Mouse (Mus musculus) heart, adult 2 months (tissue): Measurements from ENCODE around the gene Rprd1b. TPM values are rescaled to one million over a fixed set of nuclear protein-coding genes. Genes with fewer than 3 reads are reported as not detected.

Experiments
- DNase-seq, 2 experiments: peaks; one replicate each; pipeline ENCODE4 v3.0.0; 2021
- H3K27ac ChIP-seq: fragments of 200-600 bp; 2 replicates; pipeline ENCODE4 v1.8.1; 2022
- H3K27me3 ChIP-seq: fragments of 200-500 bp; 2 replicates; pipeline ENCODE4 v1.6.1; 2012; ENCODE audit warnings: mild to moderate bottlenecking, low read length, inconsistent platforms, mixed read lengths; ENCODE audit not compliant: control insufficient read depth, insufficient read depth
- H3K36me3 ChIP-seq: fragments of 200-500 bp; 2 replicates; pipeline ENCODE4 v1.6.1; 2012; ENCODE audit warnings: low read length, inconsistent platforms; ENCODE audit not compliant: control insufficient read depth, insufficient read depth
- H3K4me1 ChIP-seq: fragments of 200-500 bp; 2 replicates; pipeline ENCODE4 v1.6.1; 2011; ENCODE audit warnings: low read length; ENCODE audit not compliant: control insufficient read depth, insufficient read depth
- H3K4me3 ChIP-seq: fragments of 200-600 bp; 2 replicates; pipeline ENCODE4 v1.8.1; 2022
- H3K79me2 ChIP-seq: fragments of 200-500 bp; replicated peaks from 2 replicates; pipeline ENCODE4 v1.6.1; 2012; ENCODE audit warnings: mild to moderate bottlenecking, inconsistent platforms, low read length, moderate library complexity, mixed read lengths; ENCODE audit not compliant: control insufficient read depth, insufficient read depth
- H3K9ac ChIP-seq: fragments of 200-500 bp; 2 replicates; pipeline ENCODE4 v1.6.1; 2012; ENCODE audit warnings: low read depth, mild to moderate bottlenecking, control low read depth, inconsistent platforms, low read length, mixed read lengths
- CTCF ChIP-seq: fragments of 200-600 bp; IDR thresholded peaks from 2 replicates; pipeline ENCODE4 v1.8.1; 2022; ENCODE audit warnings: antibody characterized with exemption, mild to moderate bottlenecking, moderate library complexity
- EP300 ChIP-seq: fragments of 200-500 bp; IDR thresholded peaks from 2 replicates; pipeline ENCODE4 v1.6.1; 2011; ENCODE audit warnings: low read depth, low read length, control low read depth; ENCODE audit not compliant: insufficient read depth
- POLR2A ChIP-seq: fragments of 200-500 bp; IDR thresholded peaks from 2 replicates; pipeline ENCODE4 v1.6.1; 2011; ENCODE audit warnings: mild to moderate bottlenecking, low read depth, low read length, control low read depth; ENCODE audit not compliant: insufficient read depth
- WGBS: fragments of 180-500 bp; shearing (Covaris S2); methylation state at CpG from one replicate; pipeline ENCODE4 v1.1.7; 2018; 5-methylcytosine and 5-hydroxymethylcytosine counted together
- intact Hi-C: fragments of 180-260 bp; cut with DNase I; formaldehyde crosslinking; loops from one replicate; pipeline ENCODE4 v1.15.1; 2025
- polyA plus RNA-seq: library from polyadenylated mRNA; depleted of rRNA; stranded (reverse); fragments of >200 nt; gene quantifications from 2 replicates; pipeline ENCODE4 v1.2.3, GENCODE M21; 2012
- total RNA-seq, 2 experiments: library from RNA; stranded (reverse); gene quantifications; 2 replicates each; pipeline ENCODE4 v1.2.3; 2021

Gene Rprd1b
- total and polyA plus RNA-seq, 3 experiments: 15.9 to 33.5 (median 32.9) TPM

GRCm38 (mm10) chr2:158066456-158066855 lies 38.2 kb downstream of the Rprd1b start:
- no peak for TF ChIP-seq CTCF
- no peak for TF ChIP-seq POLR2A
- no peak for TF ChIP-seq EP300
- no peaks in the 10 kb centered on the region for H3K79me2 ChIP-seq
- no peak overlapping the region for H3K4me3 ChIP-seq
- intact Hi-C loops: loop anchor here (5.0 kb wide), 1 partner anchor 41 kb away; no protein-coding TSS in a partner anchor
- no peak overlapping the region for H3K9ac ChIP-seq
- peaks cover 7% of the 10 kb centered on the region for H3K4me1 ChIP-seq
- H3K27me3 ChIP-seq: no peaks in the 10 kb centered on the region
- peak overlapping the region; percentile 15; the same call in 1 of the 2 replicates for H3K27ac ChIP-seq
- peaks cover 24% of the 10 kb centered on the region for H3K36me3 ChIP-seq
- no peak for DNase-seq

GRCm38 (mm10) chr2:158067260-158067824 lies 39.0 kb downstream of the Rprd1b start:
- peaks cover 7% of the 10 kb centered on the region for H3K4me1 ChIP-seq
- no peak for DNase-seq
- WGBS: 91% methylated on average over 5 of the region's 5 CpGs
- no peak for TF ChIP-seq POLR2A
- no peak overlapping the region for H3K9ac ChIP-seq
- H3K79me2 ChIP-seq: no peaks in the 10 kb centered on the region
- intact Hi-C loops: loop anchor here (5.0 kb wide), 1 partner anchor 40 kb away; no protein-coding TSS in a partner anchor
- no peak overlapping the region; the same call in 1 of the 2 replicates for H3K27ac ChIP-seq
- H3K36me3 ChIP-seq: peaks cover 20% of the 10 kb centered on the region
- H3K4me3 ChIP-seq: no peak overlapping the region
- no peaks in the 10 kb centered on the region for H3K27me3 ChIP-seq

- Histone ChIP-seq H3K27ac (no peak overlapping the region), H3K36me3 (peaks cover 20% of the 10 kb centered on the region), H3K79me2 (no peaks in the 10 kb centered on the region), H3K27me3 (no peaks in the 10 kb centered on the region), H3K4me1 (peaks cover 7% of the 10 kb centered on the region), H3K9ac (no peak overlapping the region), H3K4me3 (no peak overlapping the region)
- intact Hi-C loops: loop anchor here (5.0 kb wide), 1 partner anchor 39 kb away; no protein-coding TSS in a partner anchor
- DNase-seq: no peak
- TF ChIP-seq EP300: no peak
- no peak for TF ChIP-seq POLR2A
- no peak for TF ChIP-seq CTCF
Measured at GRCm38 (mm10) chr2:158068444-158068971, 40.2 kb downstream of the Rprd1b start.

GRCm38 (mm10) chr2:158070885-158071632 lies 42.8 kb downstream of the Rprd1b start:
- WGBS: 65% methylated on average over 3 of the region's 3 CpGs
- H3K4me3 ChIP-seq: no peak overlapping the region
- H3K27ac ChIP-seq: peak overlapping the region; percentile 42
- intact Hi-C loops: no loop called here
- peak in 1 of 2 experiments; percentile 16 for DNase-seq
- no peaks in the 10 kb centered on the region for H3K27me3 ChIP-seq
- H3K4me1 ChIP-seq: no peaks in the 10 kb centered on the region
- peaks cover 15% of the 10 kb centered on the region for H3K36me3 ChIP-seq
- peak; percentile 26; the same call in 1 of the 2 replicates for TF ChIP-seq CTCF
- no peak for TF ChIP-seq POLR2A
- no peak for TF ChIP-seq EP300
- H3K9ac ChIP-seq: no peak overlapping the region
- no peaks in the 10 kb centered on the region for H3K79me2 ChIP-seq

GRCm38 (mm10) chr2:158071633-158071995 lies 43.3 kb downstream of the Rprd1b start:
- no peaks in the 10 kb centered on the region for H3K27me3 ChIP-seq
- TF ChIP-seq CTCF (no peak), POLR2A (no peak), EP300 (no peak)
- DNase-seq: peak in 1 of 2 experiments; percentile 12
- intact Hi-C loops: no loop called here
- 81% methylated on average over 5 of the region's 5 CpGs for WGBS
- H3K4me1 ChIP-seq: no peaks in the 10 kb centered on the region
- no peak overlapping the region for H3K4me3 ChIP-seq
- no peaks in the 10 kb centered on the region for H3K79me2 ChIP-seq
- H3K9ac ChIP-seq: no peak overlapping the region
- H3K27ac ChIP-seq: peak overlapping the region; percentile 42
- peaks cover 10% of the 10 kb centered on the region for H3K36me3 ChIP-seq

GRCm38 (mm10) chr2:158074835-158075234 lies 46.5 kb downstream of the Rprd1b start:
- peak in 1 of 2 experiments; percentile 11 for DNase-seq
- intact Hi-C loops: no loop called here
- 89% methylated on average over 5 of the region's 5 CpGs for WGBS
- no peaks in the 10 kb centered on the region for H3K27me3 ChIP-seq
- H3K4me1 ChIP-seq: no peaks in the 10 kb centered on the region
- no peaks in the 10 kb centered on the region for H3K79me2 ChIP-seq
- H3K9ac ChIP-seq: no peak overlapping the region
- H3K36me3 ChIP-seq: peaks cover 5% of the 10 kb centered on the region; the same call in 1 of the 2 replicates
- no peak for TF ChIP-seq CTCF
- no peak for TF ChIP-seq POLR2A
- no peak for TF ChIP-seq EP300
- H3K27ac ChIP-seq: no peak overlapping the region
- no peak overlapping the region for H3K4me3 ChIP-seq
